Mouse (Mus musculus) erythroblast, embryonic 14.5 days (primary cell): Measurements from ENCODE around the gene Gm36210.

Experiments
- GATA1 ChIP-seq: IDR thresholded peaks from 2 replicates; pipeline ENCODE4 v1.6.1; 2012; ENCODE audit warnings: low read length, inconsistent platforms, mixed read lengths
- TAL1 ChIP-seq: IDR thresholded peaks from 3 replicates; pipeline ENCODE4 v1.6.1; 2012; ENCODE audit warnings: low read length, inconsistent platforms, mixed read lengths

GRCm38 (mm10) chr7:4920496-4920895, 14.2 kb upstream of the Gm36210 start:
- TF ChIP-seq TAL1 (no peak), GATA1 (no peak)
